Mouse (Mus musculus) lung, postnatal 0 days (tissue): ENCODE results near the gene Asic1. TPM values are rescaled to one million over a fixed set of nuclear protein-coding genes. Genes with fewer than 3 reads are reported as not detected.

Experiments
- ATAC-seq: fragments of 200-750 bp; cut with Nextera tagmentation; 2 replicates; pipeline ENCODE4 v1.8.0; 2017; ENCODE audit warnings: moderate library complexity
- DNase-seq: peaks from one replicate; pipeline ENCODE4 v3.0.0-alpha.2; 2016; ENCODE audit warnings: low spot score
- H3K27ac ChIP-seq: fragments of 300-500 bp; sonication (generic); 2 replicates; pipeline ENCODE4 v1.5.1; 2014; ENCODE audit warnings: antibody characterized with exemption, mild to moderate bottlenecking, low read length, mixed read lengths
- H3K27me3 ChIP-seq: fragments of 300-500 bp; sonication (generic); replicated peaks from 2 replicates; pipeline ENCODE4 v1.6.1; 2014; ENCODE audit warnings: low read length, mixed read lengths; ENCODE audit not compliant: insufficient read depth
- H3K36me3 ChIP-seq: fragments of 300-500 bp; sonication (generic); 2 replicates; pipeline ENCODE4 v1.6.1; 2014; ENCODE audit warnings: low read length, mixed read lengths; ENCODE audit not compliant: insufficient read depth
- H3K4me1 ChIP-seq: fragments of 300-500 bp; sonication (generic); 2 replicates; pipeline ENCODE4 v1.6.1; 2014; ENCODE audit warnings: antibody characterized with exemption, low read depth, low read length, mixed read lengths; ENCODE audit not compliant: insufficient read depth
- H3K4me2 ChIP-seq: fragments of 300-500 bp; sonication (generic); replicated peaks from 2 replicates; pipeline ENCODE4 v1.6.1; 2014; ENCODE audit warnings: low read depth, mild to moderate bottlenecking, low read length, moderate library complexity, mixed read lengths
- H3K4me3 ChIP-seq: fragments of 300-500 bp; sonication (generic); 2 replicates; pipeline ENCODE4 v1.5.1; 2014; ENCODE audit warnings: low read depth, low read length
- H3K9ac ChIP-seq: fragments of 300-500 bp; sonication (generic); replicated peaks from 2 replicates; pipeline ENCODE4 v1.6.1; 2014; ENCODE audit warnings: low read depth, mild to moderate bottlenecking
- H3K9me3 ChIP-seq: fragments of 300-500 bp; sonication (generic); 2 replicates; pipeline ENCODE4 v1.6.1; 2016; ENCODE audit warnings: low read length, mixed read lengths
- CTCF ChIP-seq: IDR thresholded peaks from 2 replicates; pipeline ENCODE4 v1.5.1; 2016; ENCODE audit warnings: antibody characterized with exemption, mild to moderate bottlenecking
- EP300 ChIP-seq: IDR thresholded peaks from 2 replicates; pipeline ENCODE4 v1.6.1; 2016; ENCODE audit warnings: antibody characterized with exemption, mild to moderate bottlenecking, control low read depth
- WGBS: fragments of 180-500 bp; shearing (Covaris S2); extraction: QIAGEN DNeasy Blood & Tissue Kit; methylation state at CpG from one replicate; pipeline ENCODE4 v1.1.7; 2014; 5-methylcytosine and 5-hydroxymethylcytosine counted together
- polyA plus RNA-seq: library from polyadenylated mRNA; unstranded; fragments of >200 nt; fragmentation: Nextera tagmentation; extraction: Ambion mirVana; gene quantifications from 2 replicates; pipeline ENCODE4 v1.2.1, GENCODE M21; 2015

Asic1 gene
- polyA plus RNA-seq, 1 experiment from 2014 or later, result 1.3 TPM

DNA sequence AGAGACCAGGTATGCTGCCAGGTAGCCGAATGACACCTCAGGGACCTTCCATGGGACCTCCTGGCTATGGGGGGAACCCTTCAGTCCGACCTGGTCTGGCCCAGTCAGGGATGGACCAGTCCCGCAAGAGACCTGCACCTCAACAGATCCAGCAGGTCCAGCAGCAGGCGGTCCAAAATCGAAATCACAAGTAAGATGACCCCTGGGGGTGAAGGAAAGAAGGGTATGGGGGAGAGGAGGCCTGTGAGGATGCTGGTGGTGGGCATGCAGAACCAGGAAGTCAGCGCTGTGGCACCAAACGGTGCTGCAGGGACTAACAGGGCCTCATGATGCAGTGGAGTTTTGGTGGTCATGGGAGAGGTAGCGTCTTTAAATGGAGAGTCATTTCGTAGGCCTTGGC, 32.9 kb downstream of the Asic1 start:
- no peaks in the 10 kb centered on the region for H3K9me3 ChIP-seq
- H3K27me3 ChIP-seq, result no peaks in the 10 kb centered on the region
- DNase-seq, result no peak

DNA sequence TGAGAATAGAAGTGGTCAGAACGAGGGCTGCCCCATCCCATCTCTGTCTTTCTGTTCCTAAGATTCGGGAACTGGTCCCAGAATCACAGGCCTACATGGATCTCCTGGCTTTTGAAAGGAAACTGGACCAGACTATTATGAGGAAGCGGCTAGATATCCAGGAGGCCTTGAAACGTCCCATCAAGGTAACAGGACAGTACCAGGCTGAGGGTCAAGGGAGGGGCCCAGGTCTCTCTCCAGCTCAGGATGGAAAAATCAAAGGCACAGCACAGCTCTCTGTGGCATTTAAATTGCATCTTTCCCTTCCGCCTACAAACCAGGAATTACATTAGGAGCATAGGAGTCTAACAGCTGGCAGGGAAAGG, 33.5 kb downstream of the Asic1 start:
- TF ChIP-seq CTCF, result no peak
- no peak for TF ChIP-seq EP300

More for the DNA sequence above, 32.9 kb downstream of the Asic1 start:
- Histone ChIP-seq H3K4me2 (peak overlapping the region; percentile 58; the same call in 1 of the 2 replicates), H3K4me3 (no peak overlapping the region), H3K9ac (0 out of 2 replicates have a peak overlapping the region, but pooled peaks have one; percentile 92), H3K4me1 (peaks cover 3% of the 10 kb centered on the region; the same call in 1 of the 2 replicates), H3K36me3 (peaks cover 8% of the 10 kb centered on the region), H3K27ac (0 out of 2 replicates have a peak overlapping the region, but pooled peaks have one; percentile 98)
- TF ChIP-seq CTCF (no peak), EP300 (no peak)
- WGBS, result 64% methylated on average over 9 of the region's 9 CpGs
- no peak for ATAC-seq

DNA sequence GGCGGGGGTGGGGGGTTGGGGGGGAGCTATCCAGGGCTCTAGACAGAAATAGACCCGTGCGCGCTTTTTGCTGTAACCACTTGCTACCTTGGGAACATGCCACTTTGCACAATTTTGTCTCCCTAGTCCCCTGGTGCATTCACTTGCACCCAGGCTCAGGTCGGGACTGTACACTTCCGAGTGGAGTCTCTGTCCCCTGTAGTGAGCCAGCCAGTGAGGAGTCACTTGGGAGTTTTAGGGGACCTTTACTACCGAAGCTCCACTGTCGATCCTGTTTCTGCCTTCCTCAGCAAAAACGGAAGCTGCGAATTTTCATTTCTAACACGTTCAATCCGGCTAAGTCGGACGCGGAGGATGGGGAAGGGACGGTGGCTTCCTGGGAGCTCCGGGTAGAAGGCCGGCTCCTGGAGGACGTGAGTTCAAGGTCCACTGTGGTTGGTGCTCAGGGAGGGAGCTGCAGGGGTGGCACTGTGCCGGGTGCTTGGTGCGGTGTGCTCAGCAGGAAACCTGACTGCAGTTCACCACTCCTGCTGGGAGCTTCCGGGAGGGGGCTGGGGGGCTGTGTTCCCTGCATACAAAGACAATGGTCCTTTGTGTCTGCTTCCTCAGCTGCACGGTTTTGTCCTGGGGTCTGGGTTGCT, 34.0 kb downstream of the Asic1 start:
- H3K4me3 ChIP-seq, result no peak overlapping the region
- H3K4me1 ChIP-seq, result peaks cover 3% of the 10 kb centered on the region; the same call in 1 of the 2 replicates
- WGBS, result 48% methylated on average over 23 of the region's 23 CpGs
- TF ChIP-seq EP300 (no peak), CTCF (no peak)
- H3K9ac ChIP-seq, result no peak overlapping the region
- ATAC-seq (no peak), DNase-seq (no peak)
- H3K36me3 ChIP-seq, result peaks cover 17% of the 10 kb centered on the region
- H3K4me2 ChIP-seq, result no peak overlapping the region
- no peaks in the 10 kb centered on the region for H3K27me3 ChIP-seq
- H3K9me3 ChIP-seq, result no peaks in the 10 kb centered on the region
- no peak overlapping the region for H3K27ac ChIP-seq

More for the DNA sequence above, 33.5 kb downstream of the Asic1 start:
- Histone ChIP-seq H3K9me3 (no peaks in the 10 kb centered on the region), H3K27me3 (no peaks in the 10 kb centered on the region), H3K4me1 (peaks cover 3% of the 10 kb centered on the region; the same call in 1 of the 2 replicates), H3K4me2 (no peak overlapping the region), H3K4me3 (no peak overlapping the region), H3K9ac (no peak overlapping the region), H3K36me3 (peaks cover 12% of the 10 kb centered on the region), H3K27ac (no peak overlapping the region)
- WGBS, result 78% methylated on average over 5 of the region's 5 CpGs
- DNase-seq, result no peak
- no peak for ATAC-seq

DNA sequence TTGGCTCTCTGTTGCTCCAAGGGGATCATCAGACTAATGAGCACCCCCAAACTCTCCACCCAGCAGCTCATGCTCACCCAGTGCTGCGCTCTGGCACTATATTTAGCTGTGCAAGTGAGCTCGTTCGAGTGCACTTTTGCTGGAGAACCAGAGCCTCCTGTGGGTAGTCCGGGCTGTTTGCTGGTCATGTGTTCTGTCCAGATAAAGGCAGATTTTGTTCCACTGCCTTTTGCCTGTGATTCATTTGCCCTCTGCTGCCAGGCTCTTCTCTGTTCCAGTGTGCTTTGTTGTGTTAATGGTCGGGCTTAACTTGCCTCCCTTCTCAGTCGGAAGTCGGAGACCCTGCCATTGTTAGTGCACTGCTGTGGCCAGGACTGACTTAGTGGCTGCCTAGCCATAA, 34.7 kb downstream of the Asic1 start:
- DNase-seq (no peak), ATAC-seq (no peak)
- Histone ChIP-seq H3K36me3 (peaks cover 19% of the 10 kb centered on the region), H3K27ac (peak overlapping the region; percentile 32; the same call in 1 of the 2 replicates), H3K9me3 (no peaks in the 10 kb centered on the region), H3K4me1 (peaks cover 3% of the 10 kb centered on the region; the same call in 1 of the 2 replicates), H3K9ac (no peak overlapping the region), H3K4me2 (no peak overlapping the region), H3K4me3 (no peak overlapping the region), H3K27me3 (no peaks in the 10 kb centered on the region)
- TF ChIP-seq EP300 (no peak), CTCF (no peak; the same call in 1 of the 2 replicates)
- 74% methylated on average over 7 of the region's 7 CpGs for WGBS

DNA sequence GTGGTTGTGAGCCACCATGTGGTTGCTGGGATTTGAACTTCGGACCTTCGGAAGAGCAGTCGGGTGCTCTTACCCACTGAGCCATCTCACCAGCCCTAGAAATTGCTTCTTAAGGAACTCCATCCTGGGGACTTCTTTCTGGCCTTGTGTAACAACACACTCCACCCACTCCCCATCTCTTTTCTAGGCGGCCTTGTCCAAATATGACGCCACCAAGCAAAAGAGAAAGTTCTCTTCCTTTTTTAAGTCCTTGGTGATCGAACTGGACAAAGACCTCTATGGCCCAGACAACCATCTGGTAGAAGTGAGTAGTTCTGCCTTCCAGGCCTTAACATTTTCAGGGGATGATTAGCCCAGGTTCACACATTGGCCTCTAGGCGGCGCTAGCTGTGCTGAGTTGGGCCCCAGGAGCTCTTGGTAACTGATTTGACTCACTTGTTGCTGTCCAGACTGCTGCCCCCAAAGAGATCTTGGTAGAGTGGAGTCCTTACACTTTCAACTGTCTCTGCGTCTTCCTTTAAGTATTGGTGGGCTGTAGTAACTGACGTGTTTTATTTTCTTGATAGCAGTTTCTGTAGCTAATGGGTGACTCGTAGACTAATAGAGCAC, 35.4 kb downstream of the Asic1 start, which contains the start of gene Gm17349:
Gene Gm17349, minus strand, starts transcription at position 51 of the 609 bp plus-strand sequence.
- H3K4me2 ChIP-seq, result no peak within 1 kb of the TSS
- no peak within 1 kb of the TSS for H3K9ac ChIP-seq
- peak; percentile 85 for TF ChIP-seq CTCF
- no peak for TF ChIP-seq EP300
- peak within 1 kb of the TSS; percentile 32; the same call in 1 of the 2 replicates for H3K27ac ChIP-seq
- H3K27me3 ChIP-seq, result no peaks in the 10 kb centered on the region
- WGBS, result 65% methylated on average over 11 of the region's 11 CpGs
- ATAC-seq (no peak), DNase-seq (peak; percentile 81)
- no peaks in the 10 kb centered on the region for H3K9me3 ChIP-seq
- no peak within 1 kb of the TSS for H3K4me3 ChIP-seq
- peaks cover 3% of the 10 kb centered on the region; the same call in 1 of the 2 replicates for H3K4me1 ChIP-seq
- H3K36me3 ChIP-seq, result peaks cover 23% of the 10 kb centered on the region

DNA sequence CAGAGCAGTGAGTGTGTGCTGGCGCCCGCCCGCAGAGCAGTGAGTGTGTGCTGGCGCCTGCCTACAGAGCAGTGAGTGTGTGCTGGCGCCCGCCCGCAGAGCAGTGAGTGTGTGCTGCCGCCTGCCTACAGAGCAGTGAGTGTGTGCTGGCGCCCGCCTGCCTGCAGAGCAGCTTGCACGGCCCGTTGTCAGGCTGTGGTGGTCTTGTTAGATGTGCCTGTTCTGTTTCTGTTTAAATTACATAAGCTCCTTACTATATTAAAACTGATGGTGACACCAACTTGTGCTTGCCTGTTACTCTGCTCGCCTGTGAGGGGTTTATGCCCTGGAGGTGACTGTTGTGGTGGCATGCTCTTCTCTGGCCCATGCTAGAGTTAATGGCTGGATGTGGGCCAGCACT, 38.0 kb downstream of the Asic1 start:
- Histone ChIP-seq H3K4me1 (no peaks in the 10 kb centered on the region; the same call in 1 of the 2 replicates), H3K9ac (no peak overlapping the region), H3K27ac (no peak overlapping the region), H3K27me3 (no peaks in the 10 kb centered on the region), H3K4me3 (no peak overlapping the region), H3K9me3 (no peaks in the 10 kb centered on the region), H3K36me3 (peaks cover 40% of the 10 kb centered on the region), H3K4me2 (no peak overlapping the region)
- no peak for ATAC-seq
- DNase-seq, result no peak
- WGBS, result 90% methylated on average over 13 of the region's 13 CpGs
- TF ChIP-seq CTCF, result no peak
- no peak for TF ChIP-seq EP300
